Mouse (Mus musculus) kidney, adult 2 months (tissue): ENCODE measurements around the gene Ttk.
A peak's percentile ranks its signal among the peaks of the same experiment; 100 is the strongest.

Experiments used
- CTCF ChIP-seq: fragments of 200-500 bp; conservative IDR thresholded peaks from 2 replicates; pipeline ENCODE4 v1.5.1; 2011; ENCODE audit warnings: low read depth, mild to moderate bottlenecking, control low read depth, low read length, moderate library complexity, mixed read lengths; ENCODE audit not compliant: insufficient read depth, insufficient read length
- POLR2A ChIP-seq: fragments of 200-500 bp; IDR thresholded peaks from one replicate; pipeline ENCODE4 v1.6.1; 2011; ENCODE audit warnings: low read depth, low read length, control low read depth

DNA sequence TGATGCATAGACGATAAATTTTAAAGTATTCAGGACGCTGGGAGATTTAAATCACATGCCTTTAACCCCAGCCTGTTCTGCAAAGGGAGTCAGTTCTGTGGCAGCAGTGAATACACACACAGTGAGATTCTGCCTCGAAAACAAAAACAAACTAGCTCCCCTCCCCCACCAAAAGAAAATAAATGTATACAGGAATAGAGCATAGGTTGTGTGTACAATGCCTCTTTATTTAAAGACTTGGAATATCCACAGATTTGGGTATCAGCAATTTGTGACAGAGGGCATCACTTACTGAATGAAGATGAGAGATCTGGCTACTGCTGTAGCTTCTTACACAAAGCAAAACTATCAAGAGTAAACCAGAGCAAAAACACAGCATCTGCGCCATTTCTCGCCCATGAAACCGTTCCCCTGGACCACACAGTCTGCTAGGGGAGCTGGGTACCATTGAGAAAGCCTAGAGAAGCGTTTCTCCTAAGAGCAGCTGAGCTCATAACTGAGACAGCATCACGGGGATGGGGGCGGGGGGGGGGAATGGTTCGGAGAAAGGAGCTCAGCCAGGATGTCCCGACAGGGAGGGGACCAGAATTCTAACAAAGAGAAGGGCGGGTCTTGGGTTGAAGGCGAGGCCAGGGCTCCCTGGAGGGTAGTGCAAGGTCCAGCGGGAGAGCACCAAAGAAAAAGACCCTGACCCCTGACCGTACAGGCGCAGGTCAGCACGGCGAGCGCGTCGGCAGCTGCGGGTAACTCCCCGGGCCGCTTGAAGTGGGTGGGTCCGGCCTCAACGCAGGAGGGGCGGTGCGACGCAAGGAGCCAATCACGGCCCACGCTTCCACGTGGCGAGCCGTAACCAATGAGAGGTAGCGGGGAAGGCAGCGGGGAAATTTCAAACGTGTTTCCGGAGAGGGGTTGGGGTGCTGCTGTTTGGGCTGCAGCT is at the start of gene Ttk:
- TF ChIP-seq CTCF (no peak), POLR2A (peak; percentile 44)
